Mouse (Mus musculus) hindbrain, embryonic 14.5 days (tissue): ENCODE results near the gene Ric8a. TPM values are rescaled to one million over a fixed set of nuclear protein-coding genes. Genes with fewer than 3 reads are reported as not detected.

Experiments
- ATAC-seq: fragments of 200-750 bp; cut with Nextera tagmentation; 2 replicates; pipeline ENCODE4 v1.8.0; 2017; ENCODE audit warnings: moderate number of reproducible peaks, mild to moderate bottlenecking, moderate TSS enrichment, moderate library complexity; ENCODE audit not compliant: low FRiP score
- DNase-seq: peaks from one replicate; pipeline ENCODE4 v3.0.0-alpha.2; 2015; ENCODE audit warnings: low spot score
- H3K27ac ChIP-seq: fragments of 300-500 bp; sonication (generic); 2 replicates; pipeline ENCODE4 v1.5.1; 2014; ENCODE audit warnings: mild to moderate bottlenecking, moderate library complexity
- H3K27me3 ChIP-seq: fragments of 300-500 bp; sonication (generic); 2 replicates; pipeline ENCODE4 v1.6.1; 2014; ENCODE audit warnings: mild to moderate bottlenecking, low read length, mixed read lengths; ENCODE audit not compliant: control insufficient read depth, insufficient read depth
- H3K36me3 ChIP-seq: fragments of 300-500 bp; sonication (generic); replicated peaks from 2 replicates; pipeline ENCODE4 v1.6.1; 2014; ENCODE audit not compliant: control insufficient read depth, insufficient read depth
- H3K4me1 ChIP-seq: fragments of 300-500 bp; sonication (generic); replicated peaks from 2 replicates; pipeline ENCODE4 v1.6.1; 2014; ENCODE audit warnings: antibody characterized with exemption, low read length, mixed read lengths; ENCODE audit not compliant: control insufficient read depth, insufficient read depth
- H3K4me2 ChIP-seq: fragments of 300-500 bp; sonication (generic); replicated peaks from 2 replicates; pipeline ENCODE4 v1.6.1; 2014; ENCODE audit warnings: mild to moderate bottlenecking, moderate library complexity
- H3K4me3 ChIP-seq: fragments of 300-500 bp; sonication (generic); replicated peaks from 2 replicates; pipeline ENCODE4 v1.5.1; 2014; ENCODE audit warnings: mild to moderate bottlenecking, low read length
- H3K9ac ChIP-seq: fragments of 300-500 bp; sonication (generic); 2 replicates; pipeline ENCODE4 v1.6.1; 2014
- H3K9me3 ChIP-seq: fragments of 300-500 bp; sonication (generic); 2 replicates; pipeline ENCODE4 v1.6.1; 2016; ENCODE audit warnings: low read length; ENCODE audit not compliant: control insufficient read depth
- WGBS: fragments of 180-500 bp; shearing (Covaris S2); extraction: QIAGEN DNeasy Blood & Tissue Kit; methylation state at CpG from one replicate; pipeline ENCODE4 v1.1.7; 2014; 5-methylcytosine and 5-hydroxymethylcytosine counted together
- polyA plus RNA-seq: library from polyadenylated mRNA; unstranded; fragments of >200 nt; fragmentation: Nextera tagmentation; extraction: Ambion mirVana; gene quantifications from 2 replicates; pipeline ENCODE4 v1.2.1, GENCODE M21; 2014

Gene Ric8a
- polyA plus RNA-seq, 1 experiment from 2014 or later, result 92.8 TPM

DNA sequence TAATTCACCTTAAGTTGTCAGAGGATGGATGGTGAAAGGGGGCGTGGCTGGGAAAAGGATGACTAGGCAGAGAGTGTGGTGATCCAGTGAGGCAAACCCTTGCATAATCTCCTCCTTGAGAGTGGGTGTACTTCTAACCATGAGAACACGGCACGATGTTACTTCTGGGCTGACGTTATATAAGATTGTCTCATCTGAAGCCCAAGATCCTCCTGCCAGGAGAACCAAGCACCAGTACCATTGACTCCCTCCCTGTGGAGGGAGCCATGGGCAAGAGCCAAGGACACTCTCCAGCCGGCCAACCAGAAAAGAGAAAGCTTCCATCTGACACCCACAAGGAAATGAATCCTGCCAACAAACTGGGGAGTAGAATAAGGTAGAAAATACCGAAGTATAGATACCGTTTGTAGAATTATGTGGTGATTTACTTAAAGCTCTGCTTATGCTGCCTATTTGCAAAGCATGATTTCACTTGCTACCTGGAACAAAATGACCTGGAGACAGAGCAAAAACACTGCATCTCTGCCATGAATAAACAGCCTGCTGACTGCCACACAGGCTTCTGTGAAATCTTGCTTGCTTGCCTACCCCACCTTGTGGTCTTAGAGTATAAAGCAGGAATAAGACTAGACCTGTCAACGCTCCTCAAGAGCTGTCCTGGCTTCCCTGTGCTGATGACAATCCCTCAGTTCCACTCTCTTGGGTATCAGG, 28.4 kb upstream of the Ric8a start:
- DNase-seq (peak; percentile 74), ATAC-seq (peak; percentile 34; the same call in 1 of the 2 replicates)
- H3K4me1 ChIP-seq, result no peaks in the 10 kb centered on the region
- H3K9ac ChIP-seq, result no peak overlapping the region
- no peak overlapping the region for H3K27ac ChIP-seq
- H3K27me3 ChIP-seq, result no peaks in the 10 kb centered on the region
- WGBS, result 39% methylated on average over 8 of the region's 8 CpGs
- H3K4me3 ChIP-seq, result no peak overlapping the region
- no peaks in the 10 kb centered on the region for H3K9me3 ChIP-seq
- H3K36me3 ChIP-seq, result no peaks in the 10 kb centered on the region
- no peak overlapping the region; the same call in 1 of the 2 replicates for H3K4me2 ChIP-seq

- no peak for DNase-seq
- ATAC-seq, result no peak
Observed at GRCm38 (mm10) chr7:140831447-140831846, 25.3 kb upstream of the Ric8a start.

GRCm38 (mm10) chr7:140833341-140833740, 23.4 kb upstream of the Ric8a start:
- no peaks in the 10 kb centered on the region for H3K27me3 ChIP-seq
- H3K27ac ChIP-seq, result no peak overlapping the region
- H3K9me3 ChIP-seq, result no peaks in the 10 kb centered on the region
- WGBS, result 81% methylated on average over 4 of the region's 4 CpGs
- no peak overlapping the region for H3K9ac ChIP-seq
- no peaks in the 10 kb centered on the region for H3K4me1 ChIP-seq
- H3K4me2 ChIP-seq, result no peak overlapping the region
- no peak overlapping the region for H3K4me3 ChIP-seq
- no peaks in the 10 kb centered on the region for H3K36me3 ChIP-seq
- DNase-seq (no peak), ATAC-seq (no peak)

More at GRCm38 (mm10) chr7:140831447-140831846, 25.3 kb upstream of the Ric8a start:
- Histone ChIP-seq H3K27ac (no peak overlapping the region), H3K4me2 (no peak overlapping the region), H3K9me3 (no peaks in the 10 kb centered on the region), H3K27me3 (no peaks in the 10 kb centered on the region), H3K36me3 (no peaks in the 10 kb centered on the region), H3K4me3 (no peak overlapping the region), H3K9ac (no peak overlapping the region), H3K4me1 (no peaks in the 10 kb centered on the region)
- 64% methylated on average over 6 of the region's 6 CpGs for WGBS

DNA sequence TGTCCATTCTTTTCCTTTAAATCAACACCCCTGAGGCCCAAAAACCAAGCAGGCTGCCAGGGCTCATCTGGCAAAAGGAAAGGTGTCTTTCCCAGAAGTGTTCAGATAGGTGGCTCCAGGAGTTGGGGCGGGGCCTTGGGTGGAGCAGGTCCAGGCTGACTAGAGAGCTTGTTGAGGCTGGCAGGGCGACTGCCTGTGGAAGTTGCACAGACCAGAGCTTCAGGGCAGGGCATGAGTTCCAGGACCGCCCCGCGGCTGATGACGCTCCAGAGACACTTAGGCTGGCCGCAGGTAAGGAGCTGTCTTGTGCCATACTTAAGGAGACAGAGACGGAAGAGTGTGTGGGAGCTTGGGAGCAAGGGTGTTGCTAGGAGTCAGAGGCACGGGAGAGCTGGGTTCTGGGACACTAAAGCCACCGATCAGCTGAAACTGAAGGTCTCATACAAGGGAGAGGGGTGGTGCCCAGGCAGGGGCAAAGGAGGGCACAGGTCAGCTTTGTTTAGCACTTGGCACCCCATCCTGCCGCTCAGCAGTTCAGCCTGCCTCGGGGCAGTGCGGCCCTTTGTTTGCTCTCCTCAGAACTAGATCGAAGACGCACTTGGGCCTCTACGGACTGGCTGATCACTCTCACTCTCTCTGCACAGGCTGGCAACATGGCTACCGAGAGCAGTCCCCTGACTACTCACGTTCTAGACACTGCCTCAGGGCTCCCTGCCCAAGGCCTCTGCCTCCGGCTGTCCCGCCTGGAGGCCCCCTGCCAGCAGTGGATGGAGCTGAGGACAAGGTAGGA, 21.6 kb upstream of the Ric8a start, which contains the start of gene Urah:
Urah (plus strand) TSS at position 51 of the 790 bp plus-strand sequence.
- Histone ChIP-seq H3K27ac (no peak within 1 kb of the TSS), H3K9ac (no peak within 1 kb of the TSS), H3K4me3 (no peak within 1 kb of the TSS), H3K4me1 (no peaks in the 10 kb centered on the region), H3K9me3 (no peaks in the 10 kb centered on the region), H3K36me3 (no peaks in the 10 kb centered on the region), H3K4me2 (no peak within 1 kb of the TSS), H3K27me3 (no peaks in the 10 kb centered on the region)
- ATAC-seq, result no peak
- WGBS, result 58% methylated on average over 20 of the region's 20 CpGs
- no peak for DNase-seq

GRCm38 (mm10) chr7:140835758-140836087, 21.0 kb upstream of the Ric8a start:
- WGBS, result 83% methylated on average over 2 of the region's 2 CpGs
- no peak overlapping the region for H3K4me3 ChIP-seq
- ATAC-seq, result no peak

DNA sequence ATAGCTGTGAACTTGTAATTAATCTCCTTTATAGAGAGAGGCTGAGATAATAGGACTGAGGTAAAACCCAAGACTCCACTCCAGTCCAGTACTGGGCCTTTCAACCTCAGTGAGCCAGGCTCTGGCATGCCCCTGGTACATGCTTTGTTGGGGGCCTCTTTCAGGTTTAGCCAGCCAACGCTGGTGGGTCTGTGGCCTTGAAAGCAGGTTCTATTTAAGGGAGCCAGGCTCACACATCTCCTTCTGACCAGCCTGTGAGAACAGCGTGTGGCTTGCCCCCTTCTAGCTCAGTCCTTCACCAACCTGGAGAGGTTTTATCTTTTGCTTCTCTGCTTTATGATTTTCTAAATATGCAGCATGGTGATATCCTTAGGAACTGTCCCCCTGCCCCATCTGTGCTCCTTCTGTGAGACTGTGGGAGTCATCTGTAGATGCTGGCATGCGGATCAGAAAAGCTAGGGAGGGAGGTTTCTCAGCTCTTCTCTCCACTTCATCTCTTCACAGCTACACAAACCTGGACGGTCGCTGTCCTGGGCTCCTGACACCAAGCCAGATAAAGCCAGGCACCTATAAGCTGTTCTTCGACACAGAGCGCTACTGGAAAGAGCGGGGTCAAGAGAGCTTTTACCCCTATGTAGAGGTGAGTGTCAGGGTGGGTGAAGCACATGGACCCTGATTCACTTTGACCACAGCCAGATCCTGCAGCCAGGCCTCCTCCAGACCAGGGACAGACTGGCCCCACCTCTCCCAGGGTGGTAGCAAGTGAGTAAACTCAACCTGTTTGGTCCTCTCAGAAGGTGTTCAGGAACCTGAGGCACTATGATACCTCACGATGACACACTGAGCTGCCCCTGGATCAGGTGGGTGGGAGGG, 20.3 kb upstream of the Ric8a start:
- no peak overlapping the region for H3K9ac ChIP-seq
- DNase-seq, result no peak
- H3K4me1 ChIP-seq, result no peaks in the 10 kb centered on the region
- WGBS, result 89% methylated on average over 9 of the region's 9 CpGs
- no peaks in the 10 kb centered on the region for H3K36me3 ChIP-seq
- no peak for ATAC-seq
- no peak overlapping the region for H3K27ac ChIP-seq
- no peak overlapping the region for H3K4me3 ChIP-seq
- H3K9me3 ChIP-seq, result no peaks in the 10 kb centered on the region
- H3K4me2 ChIP-seq, result no peak overlapping the region
- peaks cover 9% of the 10 kb centered on the region; the same call in 1 of the 2 replicates for H3K27me3 ChIP-seq

More at GRCm38 (mm10) chr7:140835758-140836087, 21.0 kb upstream of the Ric8a start:
- H3K9me3 ChIP-seq, result no peaks in the 10 kb centered on the region
- H3K27ac ChIP-seq, result no peak overlapping the region
- no peaks in the 10 kb centered on the region for H3K36me3 ChIP-seq
- no peaks in the 10 kb centered on the region for H3K4me1 ChIP-seq
- no peak overlapping the region for H3K9ac ChIP-seq
- 0 out of 2 replicates have a peak, but pooled peaks cover 1% of the 10 kb centered on the region for H3K27me3 ChIP-seq
- DNase-seq, result no peak
- no peak overlapping the region for H3K4me2 ChIP-seq

DNA sequence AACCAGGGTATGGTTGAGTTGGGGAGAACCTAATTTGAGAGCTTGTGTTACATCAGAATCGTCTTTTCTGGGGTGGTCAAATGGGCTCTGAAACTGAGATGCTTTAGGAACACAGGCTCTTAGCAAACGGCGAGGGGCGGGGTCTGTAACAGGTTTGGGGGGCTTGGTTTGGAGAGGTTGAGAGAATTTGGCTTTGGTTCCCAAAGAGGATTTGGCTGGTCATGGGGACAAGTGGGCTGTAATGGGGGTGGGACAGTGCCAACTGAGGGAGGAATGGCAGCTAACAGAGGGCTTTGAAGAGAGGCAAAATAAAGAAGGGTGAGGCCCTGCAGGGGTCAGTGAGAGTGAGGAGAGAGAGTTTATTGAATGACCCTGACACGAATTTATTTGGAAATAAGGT, 17.2 kb upstream of the Ric8a start:
- DNase-seq, result no peak
- Histone ChIP-seq H3K27me3 (peaks cover 11% of the 10 kb centered on the region; the same call in 1 of the 2 replicates), H3K27ac (no peak overlapping the region), H3K9me3 (no peaks in the 10 kb centered on the region), H3K9ac (no peak overlapping the region), H3K4me2 (no peak overlapping the region), H3K4me3 (no peak overlapping the region), H3K36me3 (no peaks in the 10 kb centered on the region), H3K4me1 (no peaks in the 10 kb centered on the region)
- WGBS, result 67% methylated on average over 5 of the region's 5 CpGs
- ATAC-seq, result no peak

DNA sequence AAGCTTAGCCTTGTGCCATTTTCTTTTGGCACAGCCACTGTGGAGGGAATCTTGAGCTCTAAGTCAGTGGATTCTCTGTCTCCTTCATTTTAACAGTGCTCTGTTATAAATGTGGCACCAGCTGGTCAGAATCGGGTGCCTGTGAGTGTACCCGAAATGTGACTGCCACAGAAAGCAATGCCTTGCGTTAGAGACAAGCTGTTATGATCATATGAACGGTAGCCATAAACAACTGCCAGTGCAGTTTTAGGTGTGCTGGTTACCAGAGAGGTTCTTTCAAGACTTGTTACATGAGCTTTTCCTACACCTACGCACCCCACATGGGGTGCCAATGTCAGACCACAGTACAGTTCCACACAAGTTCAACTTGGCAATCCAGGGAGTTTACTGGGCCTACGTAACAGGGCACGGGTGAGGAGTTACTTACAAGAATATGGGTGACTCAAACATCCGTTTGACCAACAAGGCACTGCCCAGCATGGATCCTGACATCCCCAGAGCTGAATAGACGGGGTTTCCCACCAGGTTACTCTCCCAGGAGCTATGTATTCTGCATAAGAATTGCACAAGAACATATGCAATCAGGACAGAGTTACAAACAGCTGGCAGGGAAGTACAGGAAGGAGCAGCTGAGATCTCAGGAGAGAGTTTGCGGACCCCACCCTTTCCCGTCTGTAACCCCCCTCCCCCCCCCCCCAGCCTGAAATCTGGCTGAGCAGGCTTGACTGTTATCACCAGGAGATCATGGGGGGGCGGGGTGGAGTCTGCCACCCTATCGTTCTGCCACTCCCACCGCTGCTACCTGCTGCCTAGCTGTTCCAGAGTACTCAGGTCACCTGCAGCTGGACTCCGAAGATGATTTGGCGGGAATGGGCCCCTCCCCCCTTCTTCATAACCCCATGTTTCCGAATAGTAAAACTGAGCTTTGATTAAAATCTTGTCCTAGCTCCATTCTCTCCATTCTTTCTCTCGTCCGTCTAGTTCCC, 15.7 kb upstream of the Ric8a start:
- DNase-seq, result no peak
- Histone ChIP-seq H3K27me3 (peaks cover 11% of the 10 kb centered on the region; the same call in 1 of the 2 replicates), H3K9me3 (no peaks in the 10 kb centered on the region), H3K27ac (no peak overlapping the region), H3K4me1 (no peaks in the 10 kb centered on the region), H3K4me3 (no peak overlapping the region), H3K4me2 (no peak overlapping the region), H3K36me3 (no peaks in the 10 kb centered on the region), H3K9ac (no peak overlapping the region)
- 42% methylated on average over 19 of the region's 19 CpGs for WGBS
- ATAC-seq, result no peak
